Mouse (Mus musculus): ENCODE data around the gene Afap1. TPM values are rescaled to one million over a fixed set of nuclear protein-coding genes. Genes with fewer than 3 reads are reported as not detected.

The Afap1 gene
- total RNA-seq, 2 experiments from 2014 or later = 28.3 to 29.1 TPM

GRCm38 (mm10) chr5:35896556-35896955 lies 3.4 kb downstream of the Afap1 start:
- no peak for DNase-seq (ENCODE audit: low spot score in 2 of 2)

DNA sequence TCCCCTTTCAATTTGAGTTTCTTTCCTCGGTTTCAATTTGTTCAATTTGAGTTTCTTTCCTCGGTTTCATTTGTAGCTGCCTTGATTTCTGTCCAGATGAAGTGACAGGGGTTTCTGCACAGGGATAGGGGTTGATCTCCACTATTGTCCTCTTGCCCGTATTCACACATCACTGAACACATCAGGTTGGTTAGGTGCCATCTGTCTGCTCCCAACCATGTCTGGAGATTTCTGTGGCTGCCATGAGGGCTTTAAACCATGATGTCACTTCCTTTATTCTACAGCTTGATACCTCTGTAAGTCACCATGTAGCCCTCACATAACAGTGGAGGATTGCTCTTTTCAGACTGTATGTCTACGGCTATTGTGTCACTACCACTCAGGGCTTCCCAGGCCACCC lies 4.0 kb downstream of the Afap1 start:
- DNase-seq (ENCODE audit: low spot score in 2 of 2) = no peak

DNA sequence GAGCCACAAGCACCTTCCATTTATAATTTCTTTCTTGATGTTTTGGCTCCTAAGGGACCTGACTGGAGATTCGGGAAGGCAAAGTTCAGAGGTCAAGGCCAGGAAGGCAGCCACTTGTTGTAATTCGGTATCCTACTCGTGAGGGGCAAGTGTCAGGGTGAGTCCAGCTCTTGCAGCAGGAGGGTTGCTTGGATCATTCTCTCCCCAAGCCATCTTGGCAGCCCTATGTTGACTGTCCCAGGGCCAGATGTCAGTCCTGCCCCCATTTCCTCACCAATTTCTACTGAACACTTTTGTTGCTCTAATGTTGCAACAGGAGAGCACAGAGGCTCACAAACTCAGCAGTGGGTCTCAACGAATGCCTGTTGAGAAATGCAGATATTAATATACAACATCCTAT lies 5.0 kb downstream of the Afap1 start:
- no peak for DNase-seq (ENCODE audit: low spot score in 2 of 2)

DNA sequence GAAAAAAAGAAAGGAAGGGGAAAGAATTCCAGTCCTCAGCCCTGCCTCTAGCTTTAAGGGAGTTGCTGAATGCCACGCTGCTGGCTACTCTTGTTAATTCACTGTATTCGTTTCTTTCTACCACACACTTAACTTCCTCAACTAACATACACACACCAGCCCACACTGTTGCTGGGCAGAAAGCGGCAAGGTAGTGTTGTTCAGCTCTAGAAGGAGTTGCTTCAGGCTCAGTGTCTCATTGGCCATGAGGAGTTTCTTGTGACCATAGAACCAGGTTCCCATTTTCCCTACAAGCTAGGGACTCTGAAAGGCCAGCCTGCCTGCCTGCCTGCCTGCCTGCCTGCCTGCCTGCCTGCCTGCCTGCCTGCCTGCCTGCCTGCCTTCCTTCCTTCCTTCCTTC lies 5.9 kb downstream of the Afap1 start:
- DNase-seq (ENCODE audit: low spot score in 2 of 2) = no peak

DNA sequence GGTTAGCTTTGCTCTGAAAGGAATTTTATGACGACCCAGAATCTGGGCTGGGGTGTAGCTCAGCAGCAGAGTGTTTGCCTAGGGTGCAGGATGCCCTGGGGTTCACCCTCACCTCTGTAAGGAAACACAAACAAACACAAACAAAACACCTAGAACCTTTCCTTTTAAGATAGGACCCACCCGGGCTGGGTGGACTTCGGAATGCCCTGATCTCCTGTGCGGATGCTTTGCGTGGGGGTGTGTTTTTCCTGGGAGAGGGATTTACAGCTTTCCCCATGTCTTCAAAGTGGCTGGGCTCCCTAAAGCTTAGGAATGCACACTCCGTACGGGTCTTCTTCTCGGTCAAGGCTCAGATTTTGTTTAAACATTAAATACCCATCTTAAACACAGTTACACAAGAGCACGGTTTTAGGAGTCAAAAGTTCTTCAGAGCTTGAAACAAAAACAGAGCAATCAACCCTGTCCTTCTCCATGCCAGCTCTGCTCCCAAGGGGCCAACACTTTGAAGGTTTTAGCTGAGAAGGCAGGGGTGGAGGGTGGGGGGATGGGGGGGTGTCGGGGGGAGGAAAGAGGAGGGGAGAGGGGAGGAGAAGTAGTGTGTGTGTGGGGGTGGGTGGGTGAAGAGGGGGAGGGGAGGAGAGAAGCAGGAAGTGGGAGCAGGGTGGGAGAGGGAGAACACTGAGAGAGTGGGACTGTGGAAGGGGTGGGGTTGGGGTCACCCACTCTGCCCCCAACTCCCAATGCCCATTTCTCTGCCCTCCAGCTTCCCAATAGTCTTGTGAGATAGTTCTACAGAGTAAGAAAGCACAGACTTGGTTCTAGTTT lies 7.5 kb downstream of the Afap1 start:
- no peak for DNase-seq (ENCODE audit: low spot score in 2 of 2)

GRCm38 (mm10) chr5:35901226-35901809 lies 8.2 kb downstream of the Afap1 start:
- no peak for DNase-seq (ENCODE audit: low spot score in 2 of 2)

DNA sequence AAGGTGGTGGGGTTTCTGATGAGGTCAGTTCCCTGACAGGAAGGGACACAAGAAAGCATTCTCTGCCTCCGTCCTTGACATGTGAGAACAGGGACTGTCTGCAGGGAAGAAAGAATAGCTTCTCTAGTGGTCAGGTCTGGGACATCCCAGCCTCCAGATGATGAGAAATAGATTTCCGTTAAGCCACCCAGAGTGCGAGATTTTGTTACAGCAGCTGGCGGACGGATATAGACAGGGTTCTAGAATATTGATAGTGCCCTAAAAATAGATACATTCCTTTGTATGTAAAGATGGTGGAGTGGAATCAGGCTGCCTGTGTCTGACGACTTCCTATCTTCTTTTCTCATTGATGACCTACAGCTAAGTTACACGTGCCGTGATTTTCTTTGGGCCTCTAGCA lies 10.3 kb downstream of the Afap1 start:
- no peak for DNase-seq (ENCODE audit: low spot score in 2 of 2)

DNA sequence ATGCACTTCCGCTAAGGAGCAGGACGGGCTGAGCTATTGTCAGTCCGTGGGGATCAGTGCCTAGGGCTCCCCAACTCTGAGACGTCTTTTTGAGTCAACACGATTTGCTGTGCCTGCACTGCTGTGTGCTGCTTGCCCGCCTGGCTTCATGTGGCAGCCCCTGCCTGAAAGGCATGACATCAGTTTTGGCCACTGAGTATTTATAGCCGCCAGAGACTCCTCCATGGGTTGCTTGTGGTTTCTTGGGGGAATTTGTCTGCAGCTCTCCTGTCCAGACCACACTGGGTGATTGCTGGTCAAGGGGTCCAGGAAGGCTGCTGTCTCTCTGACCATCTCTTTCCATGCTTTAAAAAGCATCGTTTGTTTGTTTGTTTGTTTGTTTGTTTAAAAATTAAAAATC lies 12.2 kb downstream of the Afap1 start:
- DNase-seq (ENCODE audit: low spot score in 2 of 2) = no peak

DNA sequence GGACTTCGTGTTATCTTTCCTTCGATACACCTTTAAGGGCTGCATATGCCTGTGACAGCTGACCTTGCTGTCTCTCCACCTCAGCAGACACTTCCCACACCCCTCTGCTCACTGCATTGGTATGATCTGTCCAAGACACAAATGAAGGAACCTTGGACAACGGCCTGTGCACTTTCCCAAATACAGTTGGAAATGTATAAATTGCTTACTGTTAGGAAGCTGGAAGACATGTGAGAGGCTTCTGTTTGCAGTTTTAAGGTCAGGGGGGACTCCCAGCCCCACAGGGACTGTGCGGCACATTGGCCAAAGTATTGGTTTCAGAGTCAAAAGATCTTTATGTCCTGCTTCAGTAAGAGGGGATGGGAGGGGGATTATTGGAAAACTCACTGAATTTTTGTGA lies 14.0 kb downstream of the Afap1 start:
- no peak for DNase-seq (ENCODE audit: low spot score in 2 of 2)

DNA sequence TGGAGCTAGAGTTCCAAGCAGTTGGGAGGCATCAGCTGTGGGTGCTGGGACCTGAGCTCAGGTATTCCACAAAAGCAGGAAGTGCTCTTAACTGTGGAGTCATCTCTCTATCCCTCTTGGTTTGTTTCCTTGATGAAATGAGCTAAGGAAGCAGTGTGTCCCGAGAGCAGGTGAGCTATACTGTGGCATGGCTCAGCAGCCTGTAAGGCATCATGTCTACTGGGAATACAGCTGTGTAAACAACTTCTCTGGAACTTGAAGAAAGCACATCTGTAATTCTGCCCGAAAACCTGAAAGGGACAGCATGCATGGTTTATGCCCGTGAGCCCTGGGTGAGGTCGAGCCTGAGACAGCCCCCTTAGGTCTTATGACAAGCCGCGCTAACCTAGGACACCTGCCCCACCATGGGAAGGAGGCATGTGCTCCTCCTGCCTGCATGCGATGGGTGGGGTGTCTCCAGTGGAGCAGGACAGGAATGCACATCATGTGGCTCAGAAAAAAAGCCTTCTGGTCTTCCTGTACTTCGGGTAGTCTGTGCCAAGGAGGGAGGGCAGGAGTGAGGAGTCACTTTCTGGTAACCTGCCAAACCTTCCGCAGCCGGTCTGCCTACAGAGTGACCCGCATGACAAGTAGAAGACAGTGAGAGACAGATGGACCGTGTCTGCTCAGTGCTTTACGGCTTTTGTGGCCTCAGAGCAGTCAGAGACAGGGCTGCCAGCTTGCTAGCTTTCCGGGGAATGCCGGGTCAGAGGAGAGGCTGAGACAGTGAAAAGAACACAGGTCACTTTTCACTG lies 14.7 kb downstream of the Afap1 start:
- peak; percentile 45 to 51 for DNase-seq (ENCODE audit: low spot score in 2 of 2)

GRCm38 (mm10) chr5:35908626-35909443 lies 15.7 kb downstream of the Afap1 start:
- no peak for DNase-seq (ENCODE audit: low spot score in 2 of 2)

DNA sequence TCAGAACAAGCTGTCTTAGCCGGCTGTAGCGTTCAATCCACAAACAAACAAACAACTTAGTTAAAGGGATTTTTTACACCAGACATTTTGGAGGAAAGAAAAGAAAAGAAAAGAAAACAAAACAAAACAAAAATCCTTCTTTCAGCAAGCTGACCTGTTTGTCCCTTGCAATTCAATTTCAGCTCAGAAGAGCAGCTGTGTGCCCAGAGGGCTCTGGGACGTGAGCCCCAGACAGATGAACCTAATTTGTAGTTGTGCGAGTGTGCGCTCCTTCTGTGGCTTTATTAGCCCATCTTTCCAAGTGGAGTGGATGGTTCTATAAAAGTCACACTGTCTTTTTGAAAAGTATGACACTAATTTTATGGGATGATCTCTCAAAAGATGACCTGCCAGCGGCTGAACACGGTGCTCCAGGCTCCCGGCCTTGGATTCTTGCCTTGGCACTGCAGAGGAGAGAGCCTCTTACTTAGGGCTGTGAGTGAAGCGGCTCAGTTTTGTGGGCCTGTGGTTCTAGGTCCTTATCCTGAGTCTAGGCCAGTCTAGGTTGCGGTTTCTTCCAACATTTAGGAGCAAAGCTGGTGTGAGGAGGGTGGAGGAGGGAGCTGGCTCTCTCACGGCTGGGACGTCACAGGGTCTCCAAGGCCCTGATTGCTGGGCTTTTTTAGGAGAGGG lies 22.6 kb downstream of the Afap1 start:
- DNase-seq (ENCODE audit: low spot score in 2 of 2) = no peak

DNA sequence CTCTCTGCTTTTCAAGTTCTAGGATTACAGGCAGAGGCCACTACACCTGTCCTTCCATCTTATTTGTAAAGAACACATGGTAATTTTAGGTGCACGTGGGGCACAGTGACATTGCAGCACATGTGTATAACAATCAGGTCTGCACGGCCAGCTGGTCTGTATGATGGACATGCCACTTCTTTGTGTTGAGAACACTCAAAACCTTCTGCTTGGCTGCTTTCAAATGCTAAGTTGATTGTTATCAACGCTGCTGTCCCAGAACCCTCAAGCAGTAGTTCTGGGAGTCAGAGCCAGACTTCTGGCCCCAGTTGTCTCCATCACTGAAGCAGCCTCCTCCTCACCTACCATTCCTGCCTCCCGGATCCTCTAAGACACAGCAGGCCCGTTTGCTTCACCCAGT lies 23.5 kb downstream of the Afap1 start:
- DNase-seq (ENCODE audit: low spot score in 2 of 2) = no peak

GRCm38 (mm10) chr5:35918387-35918786 lies 25.3 kb downstream of the Afap1 start:
- DNase-seq (ENCODE audit: low spot score in 2 of 2) = peak in 1 of 2 experiments; percentile 20

- no peak for DNase-seq (ENCODE audit: low spot score in 2 of 2)
Measured at GRCm38 (mm10) chr5:35920076-35920475, 27.0 kb downstream of the Afap1 start.

DNA sequence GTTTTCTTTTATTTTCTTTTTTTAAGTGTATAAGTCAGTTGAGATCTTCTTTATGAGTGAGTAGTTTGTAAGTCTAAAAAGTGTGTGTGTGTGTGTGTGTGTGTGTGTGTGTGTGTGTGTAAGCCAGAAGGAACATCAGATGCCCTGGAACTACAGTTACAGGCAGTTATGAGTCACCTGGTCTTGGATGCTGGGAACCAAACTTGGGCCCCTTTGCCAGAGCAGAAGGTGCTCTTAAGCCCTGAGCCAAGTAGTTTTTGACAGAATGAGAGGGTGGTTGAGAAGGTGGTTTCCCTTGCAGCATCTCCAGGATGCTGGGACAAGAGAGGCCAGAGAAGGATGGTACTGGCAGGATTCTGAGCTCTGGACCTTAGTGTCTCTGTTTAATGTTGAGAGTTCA lies 27.4 kb downstream of the Afap1 start:
- no peak for DNase-seq (ENCODE audit: low spot score in 2 of 2)

DNA sequence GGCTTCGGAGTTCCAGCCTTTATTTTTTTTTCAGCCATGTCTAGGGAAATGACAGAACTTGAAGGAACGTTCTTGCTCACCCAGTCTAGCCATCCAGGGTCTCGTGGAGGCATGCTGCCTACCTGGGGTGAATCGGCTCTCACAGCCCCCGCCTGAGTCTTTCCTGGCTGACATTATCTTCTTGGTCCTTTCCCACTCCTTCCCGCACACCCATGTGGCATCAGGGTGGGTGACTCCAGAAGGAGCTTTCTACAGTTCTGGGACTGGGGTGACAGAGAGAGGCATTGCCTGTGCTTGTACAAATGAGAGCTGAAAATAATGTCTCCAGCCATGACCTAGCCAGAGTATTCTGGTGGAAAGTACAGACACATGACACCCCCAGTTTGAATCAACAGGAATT lies 28.0 kb downstream of the Afap1 start:
- no peak for DNase-seq (ENCODE audit: low spot score in 2 of 2)

DNA sequence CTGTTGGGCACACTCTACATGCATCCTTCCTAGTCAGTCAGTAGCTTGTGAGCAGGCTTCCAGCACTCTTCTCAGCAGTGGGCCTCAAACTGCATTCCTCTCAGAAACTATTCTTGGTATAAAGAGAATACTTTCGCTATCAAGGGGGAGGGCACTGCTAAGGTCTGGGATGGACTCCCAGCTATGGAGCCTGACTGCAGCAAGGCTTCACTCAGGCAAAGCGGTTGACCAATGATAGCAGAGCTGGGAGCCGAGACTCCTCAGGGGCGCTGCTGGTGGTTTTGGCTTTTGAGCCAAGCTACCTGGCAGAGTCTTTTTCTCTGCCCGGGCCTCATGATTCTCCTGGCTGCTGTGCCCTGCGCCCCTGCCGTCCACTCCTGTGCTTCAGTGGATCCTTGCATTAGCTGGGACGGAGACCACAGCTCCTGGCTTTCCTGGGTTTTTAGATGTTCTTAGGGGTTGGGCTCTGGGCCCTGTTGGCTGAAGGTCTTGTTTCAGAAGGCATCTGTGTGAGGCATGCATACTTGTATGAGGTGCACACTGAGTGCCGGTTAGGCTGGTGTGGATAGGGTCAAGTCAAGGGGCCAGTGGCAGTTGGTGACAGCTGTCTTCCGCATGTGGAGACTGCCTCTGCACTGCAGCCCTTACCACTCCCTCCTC lies 28.6 kb downstream of the Afap1 start:
- DNase-seq (ENCODE audit: low spot score in 2 of 2) = no peak

DNA sequence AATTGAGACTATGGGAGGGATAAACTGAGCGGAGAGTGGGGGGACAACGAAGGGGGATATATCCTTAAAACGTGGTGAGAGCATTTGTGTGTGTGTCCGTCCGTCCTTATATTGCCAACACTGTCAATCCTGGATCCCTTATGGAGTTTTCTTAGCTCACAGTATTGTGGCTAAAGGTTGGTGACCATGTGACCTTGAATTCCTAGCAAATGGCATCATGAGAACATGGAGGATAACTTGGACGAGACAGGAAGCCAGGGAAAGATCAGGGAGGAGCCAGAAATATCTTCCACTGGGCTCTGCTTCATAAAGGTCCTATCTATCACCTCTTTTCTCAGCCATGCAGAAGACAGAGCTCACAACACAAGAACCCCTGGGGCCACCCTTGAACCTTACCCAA lies 30.3 kb downstream of the Afap1 start:
- no peak for DNase-seq (ENCODE audit: low spot score in 2 of 2)

DNA sequence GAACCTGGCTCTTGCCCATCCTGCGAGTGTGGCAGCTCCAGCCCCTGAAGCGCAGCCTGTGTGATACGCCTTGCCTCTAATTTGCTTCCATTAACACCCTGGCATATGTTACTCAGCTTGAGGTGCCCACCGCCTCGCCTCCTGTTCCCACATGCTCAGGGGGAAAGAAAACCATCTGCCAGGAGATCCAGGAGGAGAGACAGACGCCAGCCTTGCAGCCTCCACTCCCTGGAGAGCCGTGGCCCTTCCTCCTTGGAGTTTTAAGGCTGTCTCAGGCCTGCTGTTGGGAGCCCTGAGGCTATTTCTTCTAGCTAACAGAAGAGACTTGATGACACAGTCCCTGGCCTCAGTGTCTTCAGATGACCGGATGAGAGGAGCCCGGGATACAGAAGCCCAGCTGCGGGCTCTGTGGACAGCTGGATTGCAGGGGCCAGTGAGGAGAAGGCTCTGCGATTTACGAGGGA lies 32.1 kb downstream of the Afap1 start:
- peak; percentile 34 to 63 for DNase-seq (ENCODE audit: low spot score in 2 of 2)

Measured in left cerebral cortex, adult 18-20 months (tissue).